8 mouse cellular contexts compared by ENCODE assay signal in the genomic region with DNA sequence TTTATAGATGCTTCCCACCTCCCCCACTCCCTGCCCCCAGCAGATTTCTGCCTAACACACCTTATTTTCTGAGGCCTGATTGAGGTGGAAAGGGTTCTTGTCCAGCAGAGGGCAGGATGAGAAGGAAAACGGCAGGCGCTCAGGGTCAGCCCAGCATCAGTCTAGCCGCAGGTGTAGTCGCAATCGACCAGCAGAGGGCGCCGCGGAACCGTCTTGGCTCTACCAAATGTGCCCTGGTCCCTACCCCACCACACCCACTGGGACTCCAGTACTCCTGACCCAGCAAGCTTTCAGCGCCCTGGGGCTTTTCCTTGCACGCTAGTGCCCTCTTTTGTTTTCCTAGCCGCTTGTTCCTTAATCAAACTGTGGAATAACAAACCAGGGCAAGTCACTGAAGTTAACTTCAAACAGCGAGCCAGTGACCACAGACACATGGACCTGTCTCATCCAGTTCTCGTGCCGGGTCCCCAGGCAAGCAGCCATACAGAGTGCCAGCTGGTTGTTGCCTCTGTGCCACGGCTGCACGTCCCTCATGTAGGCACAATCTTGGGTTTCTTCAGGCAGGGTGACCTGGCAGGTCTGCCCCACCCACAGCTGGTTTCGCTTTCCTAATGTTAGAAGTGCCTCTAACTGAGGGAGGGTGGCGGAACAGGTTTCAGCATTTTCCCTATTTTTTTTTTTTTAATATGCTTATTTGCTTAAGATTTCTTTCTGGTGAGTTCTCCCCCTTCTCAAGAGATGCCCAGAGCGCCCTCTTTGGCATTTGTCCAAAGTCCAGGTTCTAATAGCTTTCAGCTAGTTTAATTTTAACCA. TPM values are rescaled to one million over a fixed set of nuclear protein-coding genes. Genes with fewer than 3 reads are reported as not detected.
DNase-seq lines count a peak whose midpoint lies in the region; ATAC-seq and TF ChIP-seq lines count a peak whose summit lies in the region.

No protein-coding gene starts in this region.

- peak overlapping the region; percentile 32 for H3K4me2 ChIP-seq in hindbrain, embryonic 13.5 days

- 12% methylated on average over 20 of the region's 20 CpGs for WGBS in hindbrain, embryonic 13.5 days

- no peaks in the 10 kb centered on the region for H3K9me3 ChIP-seq in hindbrain, embryonic 13.5 days

- CTCF ChIA-PET in Patski (lab: Charles Lee) = interaction anchor here (0.7 to 9.4 kb wide), 21 partner anchors 10 to 202 kb away, joined by 3 to 157 read pairs (median 4); partner anchors contain the start of genes 1700020D05Rik, Ap5b1 and Mus81

- H3K27ac ChIP-seq in hindbrain, embryonic 13.5 days = no peak overlapping the region

- in situ Hi-C loops in Patski (cut with MboI; ENCODE audit: low pct_unique_long_range_greater_than_20kb) = loop anchor here (10.0 kb wide), 1 partner anchor 255 kb away; no protein-coding TSS in a partner anchor

- peak; percentile 87 for DNase-seq in Patski (ENCODE audit: low read depth, low spot score)
- DNase-seq in cerebellum, postnatal 10 days = peak; percentile 98 to 99
- peak; percentile 77 to 86 for DNase-seq in frontal cortex, postnatal 14 days (ENCODE audit: low spot score in 2 of 2)
- DNase-seq in layer of hippocampus, postnatal 14 days (ENCODE audit: low spot score in 2 of 2) = peak; percentile 89 to 92
- DNase-seq in lung, postnatal 10 days = peak; percentile 98
- DNase-seq in ovary, postnatal 14 days (ENCODE audit: low spot score) = peak; percentile 98
- peak; percentile 86 to 98 for DNase-seq in thymus, postnatal 10 days (ENCODE audit: low spot score in 2 of 2)

- POLR2A ChIA-PET in Patski (lab: Charles Lee) = interaction anchor here (0.6 to 2.2 kb wide), 7 partner anchors 29 to 282 kb away, joined by 3 to 7 read pairs (median 4); partner anchors contain the start of genes Ehbp1l1 and Ovol1

- peak; percentile 91 for ATAC-seq in Patski
- peak; percentile 88 for ATAC-seq in hindbrain, embryonic 13.5 days (ENCODE audit: low FRiP score)

- H3K4me1 ChIP-seq in hindbrain, embryonic 13.5 days (replicated peaks) = peaks cover 17% of the 10 kb centered on the region

- no peaks in the 10 kb centered on the region for H3K27me3 ChIP-seq in Patski
- H3K27me3 ChIP-seq in hindbrain, embryonic 13.5 days = peaks cover 51% of the 10 kb centered on the region

- no peaks in the 10 kb centered on the region for H3K36me3 ChIP-seq in hindbrain, embryonic 13.5 days

- no peak overlapping the region for H3K9ac ChIP-seq in hindbrain, embryonic 13.5 days

- TF ChIP-seq CTCF in Patski (IDR thresholded peaks at IDR 0.05) = peak; percentile 100

- no peak overlapping the region for H3K4me3 ChIP-seq in hindbrain, embryonic 13.5 days

RNA-seq across cellular contexts. Expression of gene Snx32, which starts 19.2 kb away (rescaled TPM):
- 30.0 TPM for polyA plus RNA-seq in Patski (2021)
- 80.3 and 81.1 TPM in 2 replicates for polyA plus RNA-seq in hindbrain, embryonic 13.5 days (2015; fragmentation: Nextera tagmentation; extraction: Ambion mirVana)
- total RNA-seq in layer of hippocampus, postnatal 14 days (2021) = 10 to 100 TPM; 70.5 to 74.2 TPM

RNA-seq across cellular contexts. Expression of gene 1700020D05Rik, which starts 25.9 kb away (rescaled TPM):
- 1.6 TPM for polyA plus RNA-seq in Patski (2021)
- polyA plus RNA-seq in hindbrain, embryonic 13.5 days (2015; fragmentation: Nextera tagmentation; extraction: Ambion mirVana) = 0.58 TPM in 1 of 2 replicates, not detected in the other
- 1 to 10 TPM; 6.3 to 8.1 TPM for total RNA-seq in layer of hippocampus, postnatal 14 days (2021)

RNA-seq across cellular contexts. Expression of gene Ovol1, which starts 30.9 kb away (rescaled TPM):
- polyA plus RNA-seq in Patski (2021) = 0.08 TPM
- polyA plus RNA-seq in hindbrain, embryonic 13.5 days (2015; fragmentation: Nextera tagmentation; extraction: Ambion mirVana) = 0.21 TPM in 1 of 2 replicates, not detected in the other
- not detected for total RNA-seq in layer of hippocampus, postnatal 14 days (2021)

RNA-seq across cellular contexts. Expression of gene Ap5b1, which starts 38.3 kb away (rescaled TPM):
- polyA plus RNA-seq in Patski (2021) = 8.3 TPM
- 2.2 and 2.9 TPM in 2 replicates for polyA plus RNA-seq in hindbrain, embryonic 13.5 days (2015; fragmentation: Nextera tagmentation; extraction: Ambion mirVana)
- total RNA-seq in layer of hippocampus, postnatal 14 days (2021) = 1 to 10 TPM; 7.1 to 8.8 TPM

RNA-seq across cellular contexts. Expression of gene Cfl1, which starts 39.3 kb away (rescaled TPM):
- polyA plus RNA-seq in Patski (2021) = 1,610 TPM
- polyA plus RNA-seq in hindbrain, embryonic 13.5 days (2015; fragmentation: Nextera tagmentation; extraction: Ambion mirVana) = 3,676 and 3,692 TPM in 2 replicates
- total RNA-seq in layer of hippocampus, postnatal 14 days (2021) = 1,000 to 10,000 TPM; 1,666 to 1,748 TPM
